Mouse (Mus musculus) c-Kit-positive CD71-positive TER-119-positive erythroid progenitor cells, embryonic 14.5 days (primary cell): ENCODE measurements around the gene Hoxc9.

Source experiments
- DNase-seq: peaks from one replicate; pipeline ENCODE4 v3.0.0-alpha.2; 2013; ENCODE audit warnings: low spot score

Hoxc9 gene

GRCm38 (mm10) chr15:103020899-103021418, 44.7 kb downstream of the Hoxc9 start:
- no peak for DNase-seq

GRCm38 (mm10) chr15:103021544-103021943, 45.3 kb downstream of the Hoxc9 start:
- no peak for DNase-seq

- DNase-seq: no peak
Observed at GRCm38 (mm10) chr15:103024131-103024530, 47.9 kb downstream of the Hoxc9 start.

GRCm38 (mm10) chr15:103027266-103028235, 51.3 kb downstream of the Hoxc9 start:
- no peak for DNase-seq

GRCm38 (mm10) chr15:103028916-103029512, 52.8 kb downstream of the Hoxc9 start:
- DNase-seq: no peak

- no peak for DNase-seq
Observed at GRCm38 (mm10) chr15:103030142-103030541, 53.9 kb downstream of the Hoxc9 start.

GRCm38 (mm10) chr15:103032167-103032566, 55.9 kb downstream of the Hoxc9 start:
- no peak for DNase-seq

GRCm38 (mm10) chr15:103032646-103033575, 56.7 kb downstream of the Hoxc9 start:
- DNase-seq: no peak

GRCm38 (mm10) chr15:103034043-103034806, 58.0 kb downstream of the Hoxc9 start:
- DNase-seq: no peak
